Mouse (Mus musculus): Measurements from ENCODE around the gene Fam71e1.

DNA sequence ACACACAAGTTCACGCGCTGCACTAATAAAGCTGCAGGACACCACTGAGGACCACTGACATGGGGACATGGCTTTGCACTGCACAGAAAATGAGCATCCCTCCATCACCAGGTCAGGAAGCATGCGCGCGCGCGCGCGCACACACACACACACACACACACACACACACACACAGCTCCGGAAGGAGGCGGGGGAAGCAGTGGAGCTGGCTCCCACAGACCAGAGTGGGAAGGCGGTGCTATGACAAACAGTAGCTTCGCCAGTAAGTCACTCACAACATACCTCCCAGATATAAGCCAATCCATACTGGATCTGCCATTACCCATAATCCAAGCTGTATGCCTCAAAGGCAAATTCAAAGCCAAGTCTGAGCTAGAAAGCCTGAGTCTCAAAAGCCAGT lies 50.7 kb downstream of the Fam71e1 start:
- TF ChIP-seq CTCF (IDR thresholded peaks at IDR 0.05; ENCODE audit: borderline replicate concordance, control insufficient read depth, extremely low read depth, insufficient read depth, low read length, poor library complexity): no peak
- no peak for TF ChIP-seq POLR2A (IDR thresholded peaks at IDR 0.05; ENCODE audit: control insufficient read depth, extremely low read depth, insufficient read depth, low read length, poor library complexity)
